Mouse (Mus musculus) ES-E14 (cell line): ENCODE measurements at regions not wholly inside any gene's neighbourhood (a gene's known extent, or its start where the extent isn't known, plus 50 kb on each side); places are given as distances from the start of the nearest gene placed in this dataset.

Experiments used
- CHD2 ChIP-seq: IDR thresholded peaks from 2 replicates; pipeline ENCODE4 v1.6.1; 2014; ENCODE audit warnings: mild to moderate bottlenecking, low read depth, low read length, inconsistent platforms
- HCFC1 ChIP-seq: IDR thresholded peaks from 2 replicates; pipeline ENCODE4 v1.6.1; 2012; ENCODE audit warnings: low read length, inconsistent platforms, borderline replicate concordance; ENCODE audit not compliant: insufficient read depth
- MAFK ChIP-seq: IDR thresholded peaks from 2 replicates; pipeline ENCODE4 v1.6.1; 2014; ENCODE audit warnings: mild to moderate bottlenecking, low read depth, low read length, inconsistent platforms; ENCODE audit not compliant: insufficient read depth
- ZC3H11A ChIP-seq: IDR thresholded peaks from 2 replicates; pipeline ENCODE4 v1.6.1; 2012; ENCODE audit warnings: low read depth, mild to moderate bottlenecking, inconsistent platforms, low read length, borderline replicate concordance
- ZNF384 ChIP-seq: IDR thresholded peaks from 2 replicates; pipeline ENCODE4 v1.6.1; 2012; ENCODE audit warnings: low read depth, low read length, inconsistent platforms

DNA sequence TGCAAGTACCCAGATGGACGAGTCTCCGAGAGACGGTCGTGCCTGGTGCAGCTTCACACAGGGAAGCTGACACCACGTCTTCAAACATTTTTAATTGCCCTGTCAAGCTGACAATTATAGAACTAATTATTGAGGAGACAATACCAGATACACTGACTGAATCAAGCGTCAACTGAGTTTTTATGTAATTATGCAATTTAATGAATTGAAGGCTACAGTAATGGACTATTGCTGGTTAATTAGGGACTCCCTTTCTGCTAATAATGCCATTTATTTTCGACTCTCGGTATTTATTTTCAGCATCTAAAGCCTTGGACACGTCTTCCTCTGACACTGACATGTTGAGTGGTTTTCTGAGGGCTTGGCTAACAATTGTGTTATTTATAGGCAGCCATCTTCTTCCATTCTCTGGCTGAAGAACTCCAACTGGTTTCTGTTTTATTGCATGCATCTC is 331.6 kb upstream of the Kdm8 start:
- TF ChIP-seq CHD2 = no peak
- TF ChIP-seq ZC3H11A = no peak
- TF ChIP-seq HCFC1 = no peak
- TF ChIP-seq ZNF384 = no peak
- TF ChIP-seq MAFK = no peak
